Mouse (Mus musculus): ENCODE data around the gene Vps37b.

The Vps37b gene

DNA sequence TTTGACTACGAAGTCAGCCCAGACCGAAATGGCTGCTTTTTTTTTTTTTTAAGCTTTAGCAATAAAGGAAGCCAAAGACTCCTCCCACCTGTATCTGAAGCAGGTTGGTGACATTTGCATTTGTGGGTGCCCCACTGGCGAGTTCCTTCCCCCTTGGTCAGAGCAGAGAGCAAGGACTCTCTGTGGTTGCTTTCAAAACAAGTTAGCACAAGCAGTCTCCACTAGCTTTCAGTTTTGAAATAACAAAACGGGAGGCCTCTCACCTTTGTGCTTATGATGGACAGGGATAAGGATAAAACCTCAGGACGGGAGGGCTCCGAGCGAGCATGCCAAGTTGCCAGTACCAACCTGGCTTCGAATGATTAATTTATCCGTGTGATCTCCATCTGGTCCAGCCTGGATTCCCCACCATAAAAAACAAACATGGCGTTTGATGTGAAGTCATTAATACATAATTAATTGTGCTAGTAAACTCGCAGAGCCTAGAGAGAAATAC lies 57.4 kb downstream of the Vps37b start:
- DNase-seq, result peak; percentile 41

DNA sequence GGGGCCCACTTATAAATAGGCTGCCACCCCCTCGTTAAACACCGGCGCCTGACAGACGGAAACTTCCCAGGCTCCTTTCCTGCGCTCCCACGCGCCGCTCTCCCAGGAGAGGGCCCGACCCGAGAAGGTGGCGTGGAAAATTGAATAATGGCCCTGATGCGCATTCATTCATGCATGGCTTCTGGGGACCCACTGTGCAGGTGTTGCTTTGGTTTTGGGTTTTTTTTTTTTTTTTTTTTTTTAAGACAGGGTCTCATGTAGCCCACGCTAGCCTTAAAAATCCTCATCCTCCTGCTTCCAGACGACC lies 57.9 kb downstream of the Vps37b start:
- DNase-seq, result peak; percentile 26

DNA sequence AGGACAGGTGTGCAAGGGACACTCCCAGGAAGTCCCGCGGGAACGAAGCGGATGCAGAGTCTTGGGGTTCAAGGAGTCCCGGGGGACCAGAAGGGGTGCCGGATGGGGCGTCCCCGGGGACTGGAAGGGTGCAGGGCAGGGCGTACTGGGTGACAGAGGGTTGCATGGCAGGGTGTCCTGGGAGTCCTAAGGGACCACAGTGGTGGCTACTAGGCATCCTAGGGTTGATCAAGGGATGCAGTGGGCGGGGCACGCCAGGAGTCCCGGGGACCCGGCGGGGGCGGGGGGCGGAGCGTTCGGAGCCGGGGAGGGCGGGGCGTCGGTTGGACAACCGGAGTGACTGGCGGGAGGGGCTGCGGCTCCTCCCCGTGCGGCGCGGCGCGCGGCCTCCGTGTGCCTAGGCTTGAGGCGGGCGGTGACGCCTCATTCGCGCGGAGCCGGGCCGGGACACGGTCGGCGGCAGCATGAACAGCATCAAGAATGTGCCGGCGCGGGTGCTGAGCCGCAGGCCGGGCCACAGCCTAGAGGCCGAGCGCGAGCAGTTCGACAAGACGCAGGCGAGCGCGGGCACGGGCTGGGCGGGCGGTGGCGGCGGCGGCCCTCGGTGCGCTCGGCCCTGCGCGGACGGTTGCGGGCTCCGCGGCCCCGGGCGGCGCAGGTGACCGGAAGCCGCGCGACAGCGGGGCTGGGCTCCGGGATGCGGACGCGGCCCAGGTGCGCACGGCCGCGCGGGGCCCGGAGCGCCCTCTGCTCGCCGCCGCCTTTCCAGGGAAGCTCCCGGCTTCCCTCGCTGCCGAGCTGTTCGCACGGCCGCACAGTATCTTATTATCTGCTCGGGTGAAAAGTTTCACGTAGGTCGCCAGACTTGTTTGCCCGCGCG lies 58.5 kb downstream of the Vps37b start, which contains the start of gene Hip1r:
Gene Hip1r (plus strand): TSS at position 330 of the 880 bp plus-strand sequence.
- peak; percentile 86 for DNase-seq

DNA sequence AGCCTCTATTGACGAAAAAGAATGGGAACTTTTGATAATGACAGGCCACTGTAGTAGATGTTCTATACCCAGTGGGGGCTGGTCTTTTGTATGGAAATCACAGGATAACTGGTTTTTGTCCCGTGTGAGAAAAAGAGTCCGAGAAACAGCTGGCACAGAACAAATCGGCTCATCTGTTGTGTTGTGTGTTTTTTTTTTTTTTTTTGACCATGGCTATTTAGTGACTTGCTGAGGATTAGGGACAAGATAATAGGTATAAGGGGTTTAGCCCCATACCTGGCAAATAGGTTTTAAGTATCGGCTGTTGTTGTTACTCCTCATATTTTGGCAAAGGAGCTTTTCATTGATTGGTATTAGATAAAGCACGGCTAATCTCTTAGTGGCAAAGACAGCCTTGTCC lies 59.6 kb downstream of the Vps37b start:
- DNase-seq, result no peak

- DNase-seq, result no peak
Measured at GRCm38 (mm10) chr5:123970576-123970975, 61.5 kb downstream of the Vps37b start.

GRCm38 (mm10) chr5:123969216-123969615 lies 62.9 kb downstream of the Vps37b start:
- no peak for DNase-seq

DNA sequence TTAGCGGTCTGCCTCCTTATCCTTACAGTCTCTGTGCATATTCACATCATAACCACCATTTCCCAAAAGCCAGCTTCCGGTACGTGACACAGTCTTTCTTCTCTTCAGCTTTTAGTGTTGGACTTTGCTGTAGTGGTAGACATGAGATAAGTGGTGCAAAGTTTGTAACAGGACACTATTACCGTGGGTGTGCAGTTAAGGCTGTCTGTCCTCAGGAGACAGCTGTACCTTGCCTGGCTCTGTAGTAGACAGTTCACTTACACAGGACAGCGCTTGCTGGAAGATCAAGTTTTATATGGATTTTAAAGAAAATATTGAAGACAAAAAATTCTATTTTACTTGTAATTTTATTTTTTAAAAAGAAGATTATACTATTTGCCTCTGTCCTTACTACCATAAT lies 63.6 kb downstream of the Vps37b start:
- DNase-seq, result no peak

GRCm38 (mm10) chr5:123966759-123967158 lies 65.3 kb downstream of the Vps37b start:
- no peak for DNase-seq

GRCm38 (mm10) chr5:123964208-123964607 lies 67.9 kb downstream of the Vps37b start:
- no peak for DNase-seq

GRCm38 (mm10) chr5:123961046-123961445 lies 71.0 kb downstream of the Vps37b start:
- DNase-seq, result no peak

GRCm38 (mm10) chr5:123960129-123960528 lies 71.9 kb downstream of the Vps37b start:
- DNase-seq, result no peak

GRCm38 (mm10) chr5:123959018-123959417 lies 73.1 kb downstream of the Vps37b start:
- DNase-seq, result no peak

GRCm38 (mm10) chr5:123957213-123957612 lies 74.9 kb downstream of the Vps37b start:
- DNase-seq, result no peak
